Mouse (Mus musculus) stomach, embryonic 14.5 days (tissue): ENCODE measurements at regions not wholly inside any gene's neighbourhood (a gene's known extent, or its start where the extent isn't known, plus 50 kb on each side); places are given as distances from the start of the nearest gene placed in this dataset.

Experiments used
- ATAC-seq: fragments of 200-750 bp; cut with Nextera tagmentation; 2 replicates; pipeline ENCODE4 v1.8.0; 2017; ENCODE audit warnings: low read depth, moderate TSS enrichment; ENCODE audit not compliant: insufficient number of reproducible peaks, insufficient read depth, low FRiP score
- H3K27ac ChIP-seq: fragments of 300-500 bp; sonication (generic); 2 replicates; pipeline ENCODE4 v1.5.1; 2014; ENCODE audit warnings: mild to moderate bottlenecking, low read length, moderate library complexity, mixed read lengths
- H3K27me3 ChIP-seq: fragments of 300-500 bp; sonication (generic); 2 replicates; pipeline ENCODE4 v1.6.1; 2014; ENCODE audit warnings: low read length, control low read depth, mixed read lengths; ENCODE audit not compliant: control insufficient read depth, insufficient read depth
- H3K36me3 ChIP-seq: fragments of 300-500 bp; sonication (generic); 2 replicates; pipeline ENCODE4 v1.6.1; 2014; ENCODE audit warnings: mild to moderate bottlenecking, control low read depth, low read length, moderate library complexity, mixed read lengths; ENCODE audit not compliant: control insufficient read depth, insufficient read depth
- H3K4me1 ChIP-seq: fragments of 300-500 bp; sonication (generic); 2 replicates; pipeline ENCODE4 v1.6.1; 2014; ENCODE audit warnings: low read length, control low read depth, mixed read lengths; ENCODE audit not compliant: control insufficient read depth, insufficient read depth
- H3K4me2 ChIP-seq: fragments of 300-500 bp; sonication (generic); replicated peaks from 2 replicates; pipeline ENCODE4 v1.6.1; 2014; ENCODE audit warnings: low read depth, low read length, control low read depth
- H3K4me3 ChIP-seq: fragments of 300-500 bp; sonication (generic); 2 replicates; pipeline ENCODE4 v1.5.1; 2014; ENCODE audit warnings: low read depth, low read length, control low read depth
- H3K9ac ChIP-seq: fragments of 300-500 bp; sonication (generic); replicated peaks from 2 replicates; pipeline ENCODE4 v1.6.1; 2014; ENCODE audit warnings: low read depth, mild to moderate bottlenecking, control low read depth, low read length, moderate library complexity, mixed read lengths
- H3K9me3 ChIP-seq: fragments of 300-500 bp; sonication (generic); 2 replicates; pipeline ENCODE4 v1.6.1; 2016; ENCODE audit warnings: low read depth, low read length, control low read depth; ENCODE audit not compliant: control insufficient read depth
- WGBS: fragments of 180-500 bp; shearing (Covaris S2); extraction: QIAGEN DNeasy Blood & Tissue Kit; methylation state at CpG from one replicate; pipeline ENCODE4 v1.1.7; 2014; 5-methylcytosine and 5-hydroxymethylcytosine counted together

DNA sequence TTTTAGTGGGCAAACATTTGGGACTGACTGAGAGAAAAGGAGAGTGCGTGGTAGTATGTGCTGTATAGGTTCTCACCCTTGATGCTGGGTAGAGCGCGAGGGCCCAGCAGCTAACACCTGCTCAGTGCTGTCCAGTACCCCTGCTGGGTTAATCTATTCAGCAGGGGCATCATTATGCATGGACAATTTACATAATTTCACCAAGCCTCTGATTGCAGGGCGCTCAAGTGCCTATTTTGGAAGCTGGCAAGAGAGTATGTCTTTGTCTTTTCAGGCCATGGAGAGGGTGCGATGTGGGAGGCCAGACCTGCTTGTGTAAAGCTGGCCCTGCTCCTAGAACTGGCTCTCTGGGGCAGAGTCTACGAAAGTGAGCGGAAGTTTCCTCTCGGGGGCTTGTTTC, 294.9 kb upstream of the Gm4791 start:
- 67% methylated on average over 8 of the region's 8 CpGs for WGBS
- H3K4me1 ChIP-seq: no peaks in the 10 kb centered on the region

DNA sequence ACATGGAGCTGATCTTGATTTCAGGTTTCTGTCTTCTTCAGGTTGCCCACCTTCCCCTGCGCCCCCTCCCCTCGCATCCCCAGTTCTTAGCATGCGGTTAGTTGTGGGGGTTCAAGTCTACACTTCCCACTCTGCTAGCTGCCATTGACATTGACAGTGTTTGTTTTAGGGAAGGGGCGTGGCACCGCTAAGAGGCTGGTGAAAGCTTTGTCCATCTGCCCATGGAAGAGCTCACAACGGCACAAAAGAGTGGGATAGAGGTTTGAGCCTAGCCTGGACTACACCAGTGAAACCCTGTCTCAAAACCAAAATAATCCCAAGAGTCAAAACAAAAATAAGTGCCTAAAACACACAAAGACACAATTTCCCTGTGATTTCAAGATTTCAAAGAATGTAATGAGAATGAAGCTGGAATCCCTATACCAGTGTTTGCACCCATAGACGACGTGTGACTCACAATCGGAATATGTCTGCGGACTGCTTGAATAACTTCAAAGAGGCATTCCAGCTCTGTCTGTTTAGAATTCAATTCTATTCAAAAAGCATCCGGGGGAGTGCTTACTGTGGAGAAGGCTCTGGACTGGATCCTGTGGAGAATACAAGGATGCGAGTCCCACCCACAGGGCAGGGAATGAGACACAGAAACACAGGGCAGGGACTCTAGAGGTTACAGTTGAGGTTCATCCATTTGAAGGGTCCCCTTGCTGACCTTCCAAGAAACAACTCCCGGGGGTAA, 295.5 kb upstream of the Gm4791 start:
- no peaks in the 10 kb centered on the region for H3K9me3 ChIP-seq
- 61% methylated on average over 13 of the region's 13 CpGs for WGBS
- H3K27ac ChIP-seq: no peak overlapping the region
- no peak overlapping the region for H3K9ac ChIP-seq
- ATAC-seq: no peak
- no peak overlapping the region for H3K4me2 ChIP-seq
- H3K27me3 ChIP-seq: no peaks in the 10 kb centered on the region
- no peaks in the 10 kb centered on the region for H3K4me1 ChIP-seq
- no peak overlapping the region for H3K4me3 ChIP-seq
- no peaks in the 10 kb centered on the region for H3K36me3 ChIP-seq

More for the DNA sequence above, 294.9 kb upstream of the Gm4791 start:
- H3K27ac ChIP-seq: no peak overlapping the region
- H3K9ac ChIP-seq: no peak overlapping the region
- no peak overlapping the region for H3K4me3 ChIP-seq
- no peaks in the 10 kb centered on the region for H3K36me3 ChIP-seq
- no peak for ATAC-seq
- no peaks in the 10 kb centered on the region for H3K27me3 ChIP-seq
- H3K4me2 ChIP-seq: no peak overlapping the region
- H3K9me3 ChIP-seq: no peaks in the 10 kb centered on the region

DNA sequence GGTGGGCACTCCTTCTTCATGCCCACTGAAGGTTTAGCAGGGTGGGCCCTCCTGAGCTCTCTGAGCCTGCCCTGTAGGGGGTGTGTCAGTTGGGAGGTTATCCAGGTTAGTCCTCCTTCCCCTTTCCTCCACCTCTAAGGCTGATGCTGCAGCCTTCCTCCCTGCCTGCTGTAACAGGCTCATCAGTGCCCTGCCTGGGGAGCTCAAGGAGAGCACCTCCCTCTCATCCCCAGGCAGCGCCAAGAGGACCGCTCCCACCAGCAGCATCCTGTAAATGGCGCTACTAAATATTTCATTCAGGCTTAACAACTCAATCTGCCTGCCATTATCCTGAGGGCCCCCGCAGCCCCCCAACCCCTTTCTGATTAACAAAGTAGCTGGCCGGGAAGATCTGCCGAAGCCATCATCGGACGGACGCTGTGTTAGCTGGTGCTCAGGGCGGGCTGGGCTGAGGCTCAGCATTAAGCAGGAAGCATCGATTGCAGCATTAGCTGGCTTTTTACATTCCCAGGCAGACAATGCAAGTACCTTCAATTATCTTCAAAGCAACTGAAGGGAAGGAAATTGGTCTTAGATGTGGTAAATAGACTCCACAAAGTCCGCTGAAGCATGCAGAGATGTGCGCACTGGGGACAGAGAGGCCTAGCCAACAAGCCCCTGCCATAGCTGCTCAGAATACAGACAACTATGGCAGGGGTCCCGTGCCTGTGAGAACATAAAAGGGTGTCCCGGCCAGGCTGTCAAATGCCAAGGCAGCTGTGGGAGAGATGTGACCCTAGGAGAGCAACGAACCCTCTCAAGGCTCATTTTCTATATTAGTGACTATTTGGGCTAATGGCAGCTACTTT, 296.3 kb upstream of the Gm4791 start:
- Histone ChIP-seq H3K4me2 (no peak overlapping the region), H3K4me3 (no peak overlapping the region), H3K4me1 (no peaks in the 10 kb centered on the region), H3K36me3 (no peaks in the 10 kb centered on the region), H3K27ac (no peak overlapping the region), H3K9me3 (no peaks in the 10 kb centered on the region), H3K27me3 (no peaks in the 10 kb centered on the region), H3K9ac (no peak overlapping the region)
- WGBS: 51% methylated on average over 16 of the region's 16 CpGs
- ATAC-seq: no peak

DNA sequence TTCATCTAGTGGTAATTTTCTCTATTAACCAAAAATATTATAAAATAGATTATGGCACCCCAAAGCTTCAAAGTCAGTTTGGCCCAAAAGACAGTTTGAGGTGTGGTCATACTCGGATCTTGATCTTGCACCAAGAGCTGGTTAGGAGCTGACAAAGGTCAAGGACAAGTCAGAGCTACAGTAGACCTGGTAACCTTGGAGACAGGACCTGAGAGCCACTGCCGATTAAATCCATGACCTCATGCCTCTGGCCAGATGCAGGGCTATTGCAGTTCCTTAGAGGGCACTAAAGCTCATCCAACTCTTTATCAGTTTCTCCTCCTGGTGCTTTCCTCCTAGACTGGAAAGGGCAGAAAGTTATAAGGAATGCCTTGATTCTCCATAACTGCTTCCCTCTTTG, 302.4 kb upstream of the Gm4791 start:
- H3K9me3 ChIP-seq: no peaks in the 10 kb centered on the region
- H3K36me3 ChIP-seq: no peaks in the 10 kb centered on the region
- H3K27me3 ChIP-seq: no peaks in the 10 kb centered on the region
- 61% methylated on average over 2 of the region's 2 CpGs for WGBS
- H3K4me3 ChIP-seq: no peak overlapping the region
- no peaks in the 10 kb centered on the region for H3K4me1 ChIP-seq
- H3K4me2 ChIP-seq: no peak overlapping the region
- no peak overlapping the region for H3K9ac ChIP-seq
- H3K27ac ChIP-seq: no peak overlapping the region
- ATAC-seq: no peak

DNA sequence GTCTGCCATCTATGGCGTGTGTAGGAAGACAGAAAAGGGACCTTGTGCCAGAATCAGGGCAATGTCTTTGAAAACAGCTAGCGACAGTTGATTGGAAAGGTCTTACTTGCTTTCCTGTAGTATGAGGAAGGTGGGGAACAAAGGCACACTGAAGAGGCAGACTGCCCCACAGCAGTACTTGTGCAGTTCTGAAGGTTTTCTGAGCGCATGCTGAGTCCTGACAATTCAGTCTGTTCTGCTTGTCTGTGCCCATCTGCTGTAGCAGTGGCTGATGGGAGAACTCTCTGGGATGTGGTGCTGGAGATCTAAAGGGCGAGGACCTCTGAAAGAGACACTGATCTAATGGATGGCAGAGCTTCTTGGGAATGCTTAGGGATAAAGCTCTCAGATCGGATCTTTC, 309.2 kb upstream of the Gm4791 start:
- H3K36me3 ChIP-seq: no peaks in the 10 kb centered on the region
- 68% methylated on average over 5 of the region's 5 CpGs for WGBS
- H3K9me3 ChIP-seq: no peaks in the 10 kb centered on the region
- H3K27me3 ChIP-seq: no peaks in the 10 kb centered on the region
- H3K4me1 ChIP-seq: no peaks in the 10 kb centered on the region
- H3K4me2 ChIP-seq: no peak overlapping the region
- H3K4me3 ChIP-seq: no peak overlapping the region
- no peak for ATAC-seq
- H3K27ac ChIP-seq: no peak overlapping the region
- no peak overlapping the region for H3K9ac ChIP-seq

DNA sequence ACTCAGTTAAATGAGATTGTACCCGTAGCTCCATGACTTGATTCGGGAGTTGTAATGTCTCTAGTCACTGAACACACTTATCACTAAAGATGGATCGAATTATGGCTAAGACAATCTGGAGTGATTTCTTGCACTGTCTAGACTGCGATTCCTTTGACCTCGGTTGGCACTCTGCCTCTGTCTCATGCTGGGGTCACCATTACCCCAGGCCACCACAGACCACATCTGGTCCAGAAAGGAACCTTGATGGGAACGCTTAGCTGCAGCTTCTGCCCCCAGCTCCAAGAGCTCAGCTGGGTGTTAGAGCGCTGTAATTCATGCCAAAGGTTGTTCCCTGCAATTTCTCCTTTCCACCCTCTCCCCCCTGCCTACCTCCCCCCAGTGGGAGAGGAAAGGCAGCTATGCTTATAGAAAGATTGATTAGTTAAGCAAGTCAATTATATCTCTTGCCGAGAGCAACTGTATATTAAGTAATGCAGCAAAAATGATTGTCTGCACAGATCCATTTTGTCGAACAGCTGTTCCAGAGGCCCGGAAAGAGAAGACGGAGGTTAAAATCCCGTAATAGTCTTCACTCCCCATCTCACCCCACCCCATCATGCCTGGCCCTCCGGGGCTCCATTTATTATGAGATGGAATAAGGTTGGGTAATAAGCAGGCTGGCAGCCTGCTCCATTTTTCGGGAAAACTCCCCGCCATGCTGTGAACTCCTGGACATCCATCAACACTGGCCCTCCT, 314.3 kb upstream of the Gm4791 start:
- Histone ChIP-seq H3K9ac (no peak overlapping the region), H3K9me3 (no peaks in the 10 kb centered on the region), H3K36me3 (no peaks in the 10 kb centered on the region), H3K4me1 (no peaks in the 10 kb centered on the region), H3K4me3 (no peak overlapping the region), H3K4me2 (no peak overlapping the region), H3K27me3 (no peaks in the 10 kb centered on the region), H3K27ac (no peak overlapping the region)
- WGBS: 73% methylated on average over 15 of the region's 15 CpGs
- ATAC-seq: no peak

DNA sequence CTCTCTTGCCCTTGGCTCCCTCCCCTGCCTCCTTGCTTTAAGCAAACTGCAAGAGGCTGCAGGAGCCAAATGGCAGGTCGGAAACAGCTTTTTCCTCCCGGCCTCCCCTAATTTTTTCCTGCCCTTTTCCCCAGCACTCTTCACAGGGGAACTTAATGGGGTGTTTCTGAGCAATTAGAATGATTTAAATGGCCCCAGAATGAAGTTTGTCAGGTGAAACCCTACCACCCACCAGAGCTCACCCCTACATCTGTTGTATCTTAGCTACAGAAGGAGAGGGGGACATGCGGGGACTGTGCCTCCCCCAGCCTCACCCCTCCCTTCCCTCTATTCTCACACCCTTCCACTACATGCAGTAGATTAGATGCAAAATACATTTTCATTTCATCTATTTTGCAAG, 326.5 kb upstream of the Gm4791 start:
- H3K9ac ChIP-seq: no peak overlapping the region
- H3K27ac ChIP-seq: no peak overlapping the region
- ATAC-seq: no peak
- no peaks in the 10 kb centered on the region for H3K9me3 ChIP-seq
- no peaks in the 10 kb centered on the region for H3K4me1 ChIP-seq
- H3K4me2 ChIP-seq: no peak overlapping the region
- H3K4me3 ChIP-seq: no peak overlapping the region
- H3K27me3 ChIP-seq: no peaks in the 10 kb centered on the region
- no peaks in the 10 kb centered on the region for H3K36me3 ChIP-seq
- 33% methylated on average over 3 of the region's 3 CpGs for WGBS

DNA sequence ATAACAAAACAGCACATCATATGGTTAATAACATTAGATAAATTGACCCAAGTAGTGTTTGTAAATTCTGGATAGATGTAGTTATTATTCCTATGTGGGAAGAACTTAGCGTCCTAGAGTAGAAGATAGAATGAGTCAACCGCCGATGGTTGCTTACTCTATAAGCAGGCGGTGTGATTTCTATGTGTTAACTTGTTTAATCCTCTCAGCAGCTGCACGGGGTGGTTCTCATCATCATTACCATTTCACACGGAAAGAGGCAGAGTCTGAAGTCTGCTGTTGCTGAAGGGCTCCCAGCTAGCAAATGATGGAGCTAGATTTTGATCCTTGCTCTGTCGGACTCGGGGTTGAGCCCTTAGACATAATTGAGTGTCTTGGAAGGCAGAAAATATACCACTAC, 334.6 kb upstream of the 4931429L15Rik start:
- ATAC-seq: no peak
- Histone ChIP-seq H3K9ac (no peak overlapping the region), H3K9me3 (no peaks in the 10 kb centered on the region), H3K27ac (no peak overlapping the region), H3K4me3 (no peak overlapping the region), H3K4me2 (no peak overlapping the region), H3K27me3 (no peaks in the 10 kb centered on the region), H3K36me3 (no peaks in the 10 kb centered on the region), H3K4me1 (no peaks in the 10 kb centered on the region)
- 78% methylated on average over 8 of the region's 8 CpGs for WGBS
